Mouse (Mus musculus): ENCODE data around the gene Abhd4.

DNA sequence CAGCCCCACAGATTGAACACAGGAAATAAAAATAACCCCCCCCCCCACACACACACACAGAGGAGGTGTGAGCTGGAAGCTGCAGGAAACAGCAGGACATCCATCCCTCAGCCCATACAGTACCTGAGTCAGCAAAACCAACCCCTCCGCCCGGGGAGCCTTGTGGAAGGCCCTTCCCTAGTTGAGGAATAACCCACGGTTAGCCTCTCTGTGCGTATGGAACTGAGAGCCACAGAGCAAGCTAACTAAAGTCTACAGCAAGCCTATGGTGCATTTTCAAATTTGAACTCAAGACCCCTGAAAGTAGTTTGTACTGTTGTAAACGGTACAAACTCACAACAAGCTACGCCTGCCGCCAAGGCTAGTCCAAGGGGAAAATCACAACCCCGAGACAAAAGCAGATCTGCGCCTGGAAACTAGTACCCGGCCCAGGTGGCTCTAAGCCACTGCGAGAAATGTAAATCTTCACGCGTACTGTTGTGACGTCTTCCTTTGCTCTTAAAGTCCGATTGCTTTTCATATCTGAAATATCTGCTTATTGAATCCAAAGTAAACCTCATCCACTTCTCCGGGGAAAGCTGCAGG, 20.3 kb upstream of the Abhd4 start:
- no peak for TF ChIP-seq POLR2A (IDR thresholded peaks at IDR 0.05; ENCODE audit: low read depth, low read length)
- no peak for TF ChIP-seq CTCF (conservative IDR thresholded peaks at IDR 0.05; ENCODE audit: insufficient read depth, insufficient read length, low read depth, low read length)
